8 mouse cellular contexts compared by ENCODE assay signal in genomic region chr2:164745843-164746479, GRCm38 (mm10). TPM values are rescaled to one million over a fixed set of nuclear protein-coding genes. Genes with fewer than 3 reads are reported as not detected.
DNase-seq lines count a peak whose midpoint lies in the region; ATAC-seq lines count a peak whose summit lies in the region.

Gene Wfdc3 (minus strand): TSS chr2:164745931.
Gene Dnttip1 (plus strand): TSS chr2:164745983.

- peaks cover 38% of the 10 kb centered on the region for H3K36me3 ChIP-seq in forebrain, embryonic 10.5 days (replicated peaks)
- H3K36me3 ChIP-seq in heart, embryonic 14.5 days (ENCODE audit: control insufficient read depth, insufficient read depth, low read length), result peaks cover 38% of the 10 kb centered on the region
- H3K36me3 ChIP-seq in liver, embryonic 12.5 days, result peaks cover 37% of the 10 kb centered on the region
- H3K36me3 ChIP-seq in splenic B cell, adult 2 months (ENCODE audit: control insufficient read depth, insufficient read depth, low read length, poor library complexity, severe bottlenecking), result peaks cover 5% of the 10 kb centered on the region; the same call in 1 of the 2 replicates

- peak; percentile 83 for ATAC-seq in heart, embryonic 14.5 days (ENCODE audit: insufficient number of reproducible peaks, insufficient read depth, low FRiP score, low read depth)
- ATAC-seq in liver, embryonic 12.5 days, result peak; percentile 86

- peak within 1 kb of the TSS; percentile 97 for H3K9ac ChIP-seq in heart, embryonic 14.5 days (ENCODE audit: low read length)
- peak within 1 kb of the TSS; percentile 95 for H3K9ac ChIP-seq in liver, embryonic 12.5 days

- H3K4me1 ChIP-seq in forebrain, embryonic 10.5 days, result peaks cover 25% of the 10 kb centered on the region
- H3K4me1 ChIP-seq in heart, embryonic 14.5 days (ENCODE audit: control insufficient read depth in 2 of 2, insufficient read depth in 2 of 2, low read length in 2 of 2), result peaks cover 4 to 15% of the 10 kb centered on the region in 2 experiments
- H3K4me1 ChIP-seq in liver, embryonic 12.5 days, result peaks cover 40% of the 10 kb centered on the region

- H3K27me3 ChIP-seq in forebrain, embryonic 10.5 days (ENCODE audit: poor library complexity, severe bottlenecking), result no peaks in the 10 kb centered on the region
- H3K27me3 ChIP-seq in heart, embryonic 14.5 days (ENCODE audit: control insufficient read depth, insufficient read depth, low read length), result no peaks in the 10 kb centered on the region
- peaks cover 27% of the 10 kb centered on the region for H3K27me3 ChIP-seq in liver, embryonic 12.5 days (replicated peaks)
- no peaks in the 10 kb centered on the region for H3K27me3 ChIP-seq in splenic B cell, adult 2 months (ENCODE audit: control insufficient read depth, insufficient read depth, low read length, poor library complexity, severe bottlenecking)

- peak; percentile 92 to 95 for DNase-seq in CD8-positive naive resting alpha-beta T cell, adult 2 months (ENCODE audit: low read depth in 2 of 2, low spot score in 2 of 2)
- DNase-seq in c-Kit-negative CD71-positive TER-119-positive erythroid progenitor cells, embryonic 14.5 days (ENCODE audit: low read depth, low spot score), result peak; percentile 87
- DNase-seq in forebrain, embryonic 10.5 days (ENCODE audit: extremely low spot score, low spot score), result peak; percentile 95
- peak; percentile 97 for DNase-seq in kidney, postnatal 10 days
- DNase-seq in naive thymus-derived CD4-positive, alpha-beta T cell, adult 2 months (ENCODE audit: low read depth), result peak; percentile 98
- peak; percentile 97 for DNase-seq in splenic B cell, adult 2 months (ENCODE audit: low read depth, low spot score)

- peak within 1 kb of the TSS; percentile 95 for H3K27ac ChIP-seq in forebrain, embryonic 10.5 days
- peak within 1 kb of the TSS; percentile 55 to 75; a peak in 3 of 4 replicates for H3K27ac ChIP-seq in heart, embryonic 14.5 days (replicated peaks in 1 of 2; ENCODE audit: control insufficient read depth in 1 of 2, insufficient read depth in 1 of 2, low read depth in 2 of 2, low read length in 2 of 2)
- peak within 1 kb of the TSS; percentile 90 for H3K27ac ChIP-seq in liver, embryonic 12.5 days

- under 1% methylated on average over 70 of the region's 70 CpGs for WGBS in forebrain, embryonic 10.5 days
- WGBS in heart, embryonic 14.5 days, result under 1% methylated on average over 70 of the region's 70 CpGs
- 1% methylated on average over 65 of the region's 70 CpGs for WGBS in liver, embryonic 12.5 days (ENCODE audit: insufficient replicate concordance)

- H3K4me3 ChIP-seq in forebrain, embryonic 10.5 days, result peak within 1 kb of the TSS; percentile 93
- H3K4me3 ChIP-seq in heart, embryonic 14.5 days (ENCODE audit: control insufficient read depth in 1 of 2, insufficient read depth in 1 of 2, low read depth in 1 of 2, low read length in 2 of 2), result peak within 1 kb of the TSS; percentile 89 to 95
- H3K4me3 ChIP-seq in liver, embryonic 12.5 days, result peak within 1 kb of the TSS; percentile 94

- no peaks in the 10 kb centered on the region for H3K9me3 ChIP-seq in forebrain, embryonic 10.5 days
- no peaks in the 10 kb centered on the region for H3K9me3 ChIP-seq in heart, embryonic 14.5 days (ENCODE audit: control insufficient read depth, low read length)
- H3K9me3 ChIP-seq in liver, embryonic 12.5 days (replicated peaks), result no peaks in the 10 kb centered on the region

- peak within 1 kb of the TSS; percentile 95 for H3K4me2 ChIP-seq in heart, embryonic 14.5 days (ENCODE audit: low read length)
- H3K4me2 ChIP-seq in liver, embryonic 12.5 days, result peak within 1 kb of the TSS; percentile 92

RNA-seq across cellular contexts. Expression of gene Wfdc3, which starts in this region (rescaled TPM):
- 0.61 and 1.0 TPM in 2 replicates for polyA plus RNA-seq in forebrain, embryonic 10.5 days (2016; fragmentation: Nextera tagmentation; extraction: Ambion mirVana)
- 0.51 and 0.65 TPM in 2 replicates for polyA plus RNA-seq in heart, embryonic 14.5 days (2014; fragmentation: Nextera tagmentation; extraction: Ambion mirVana)
- polyA plus RNA-seq in liver, embryonic 12.5 days (2016; fragmentation: Nextera tagmentation; extraction: Ambion mirVana), result 0.48 and 0.93 TPM in 2 replicates

RNA-seq across cellular contexts. Expression of gene Dnttip1, which starts in this region (rescaled TPM):
- polyA plus RNA-seq in forebrain, embryonic 10.5 days (2016; fragmentation: Nextera tagmentation; extraction: Ambion mirVana), result 80.6 and 81.1 TPM in 2 replicates
- polyA plus RNA-seq in heart, embryonic 14.5 days (2014; fragmentation: Nextera tagmentation; extraction: Ambion mirVana), result 51.1 and 53.8 TPM in 2 replicates
- polyA plus RNA-seq in liver, embryonic 12.5 days (2016; fragmentation: Nextera tagmentation; extraction: Ambion mirVana), result 56.9 and 61.0 TPM in 2 replicates

Comparison
In these comparisons a context has a peak if more than half of its experiments do, and no peak if none do; other contexts are left out.
1. Peak in every context shown above with its lines: DNase-seq, ATAC-seq, H3K4me3 ChIP-seq and H3K27ac ChIP-seq.